Mouse (Mus musculus): ENCODE measurements at regions not wholly inside any gene's neighbourhood (a gene's known extent, or its start where the extent isn't known, plus 50 kb on each side); places are given as distances from the start of the nearest gene placed in this dataset.

DNA sequence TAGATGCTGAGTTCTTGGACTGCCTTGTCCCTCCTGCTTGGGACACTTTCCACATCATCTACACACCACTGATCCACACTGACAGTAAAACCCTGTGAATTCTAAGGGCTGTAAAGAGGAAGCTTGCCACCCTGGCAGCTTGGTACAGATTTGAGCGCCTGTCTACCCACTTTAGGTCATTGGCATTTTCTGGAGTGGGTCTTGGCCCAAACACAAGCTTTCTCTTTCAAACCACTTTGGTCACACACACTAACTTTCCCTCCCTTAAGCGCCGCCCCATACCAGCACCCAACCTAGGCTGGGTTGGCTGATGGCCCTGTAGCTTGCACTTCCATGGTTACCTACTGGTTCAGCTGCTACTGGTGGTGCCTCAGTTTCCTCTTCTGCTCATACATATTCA lies 55.6 kb upstream of the Fam180a start:
- DNase-seq (ENCODE audit: low spot score) (no peak), ATAC-seq (ENCODE audit: low read depth) (no peak)
- no peak overlapping the region for H3K9ac ChIP-seq (ENCODE audit: low read depth, low read length)
- no peaks in the 10 kb centered on the region; the same call in 1 of the 2 replicates for H3K4me1 ChIP-seq (ENCODE audit: control insufficient read depth, insufficient read depth, low read length)
- H3K27ac ChIP-seq (replicated peaks; ENCODE audit: low read depth, low read length) = no peak overlapping the region
- H3K4me2 ChIP-seq (ENCODE audit: low read depth, low read length) = no peak overlapping the region
- H3K27me3 ChIP-seq (replicated peaks; ENCODE audit: control insufficient read depth, insufficient read depth, low read length) = no peaks in the 10 kb centered on the region
- H3K36me3 ChIP-seq (ENCODE audit: control insufficient read depth, insufficient read depth, low read length) = no peaks in the 10 kb centered on the region
- 89% methylated on average over 3 of the region's 3 CpGs for WGBS
- no peaks in the 10 kb centered on the region for H3K9me3 ChIP-seq (ENCODE audit: control insufficient read depth, low read length)
- H3K4me3 ChIP-seq (ENCODE audit: low read depth, low read length) = no peak overlapping the region

DNA sequence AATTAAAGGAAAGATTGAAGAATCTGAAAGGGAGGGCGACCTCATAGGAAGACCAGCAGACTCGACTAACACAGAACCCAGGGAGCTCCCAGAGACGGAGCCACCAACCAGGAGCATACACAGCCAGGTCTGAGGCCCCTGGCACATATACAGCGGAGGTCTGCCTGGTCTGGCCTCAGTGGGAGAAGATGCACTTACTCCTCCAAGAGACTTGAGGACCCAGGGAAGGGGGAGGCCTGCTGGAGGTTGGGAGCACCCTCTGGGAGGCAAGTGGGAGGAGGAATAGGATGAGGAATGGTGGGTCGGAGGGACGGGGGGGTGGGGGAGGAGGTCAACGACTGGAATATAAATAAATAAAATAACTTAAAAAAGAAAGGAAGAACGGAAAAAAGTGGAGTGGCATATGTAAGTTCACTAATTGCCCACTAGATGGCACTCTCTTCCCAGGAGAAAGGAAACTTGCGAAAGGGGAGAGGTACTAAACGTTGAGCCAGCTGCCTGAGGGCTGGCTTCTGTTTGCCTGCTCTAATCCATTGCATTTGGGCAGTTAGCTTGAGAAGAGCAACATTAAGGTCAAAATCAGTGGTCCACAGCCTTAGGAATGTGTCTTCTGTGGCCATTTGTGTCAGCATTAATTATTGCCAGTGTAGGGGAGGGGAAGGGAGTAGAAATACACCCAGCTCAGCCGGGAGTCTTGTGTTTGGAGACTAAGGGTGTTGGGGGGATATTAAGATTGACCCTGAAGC lies 55.0 kb upstream of the Fam180a start:
- H3K9ac ChIP-seq (ENCODE audit: low read depth, low read length) = peak overlapping the region; percentile 51
- peak overlapping the region; percentile 17 for H3K4me3 ChIP-seq (ENCODE audit: low read depth, low read length)
- peak overlapping the region; percentile 49 for H3K4me2 ChIP-seq (ENCODE audit: low read depth, low read length)
- H3K9me3 ChIP-seq (ENCODE audit: control insufficient read depth, low read length) = no peaks in the 10 kb centered on the region
- 20% methylated on average over 11 of the region's 11 CpGs for WGBS
- H3K36me3 ChIP-seq (ENCODE audit: control insufficient read depth, insufficient read depth, low read length) = no peaks in the 10 kb centered on the region
- ATAC-seq (ENCODE audit: low read depth) (peak; percentile 61; the same call in 1 of the 2 replicates), DNase-seq (ENCODE audit: low spot score) (peak; percentile 88)
- no peaks in the 10 kb centered on the region; the same call in 1 of the 2 replicates for H3K4me1 ChIP-seq (ENCODE audit: control insufficient read depth, insufficient read depth, low read length)
- no peak overlapping the region for H3K27ac ChIP-seq (replicated peaks; ENCODE audit: low read depth, low read length)
- H3K27me3 ChIP-seq (replicated peaks; ENCODE audit: control insufficient read depth, insufficient read depth, low read length) = no peaks in the 10 kb centered on the region

DNA sequence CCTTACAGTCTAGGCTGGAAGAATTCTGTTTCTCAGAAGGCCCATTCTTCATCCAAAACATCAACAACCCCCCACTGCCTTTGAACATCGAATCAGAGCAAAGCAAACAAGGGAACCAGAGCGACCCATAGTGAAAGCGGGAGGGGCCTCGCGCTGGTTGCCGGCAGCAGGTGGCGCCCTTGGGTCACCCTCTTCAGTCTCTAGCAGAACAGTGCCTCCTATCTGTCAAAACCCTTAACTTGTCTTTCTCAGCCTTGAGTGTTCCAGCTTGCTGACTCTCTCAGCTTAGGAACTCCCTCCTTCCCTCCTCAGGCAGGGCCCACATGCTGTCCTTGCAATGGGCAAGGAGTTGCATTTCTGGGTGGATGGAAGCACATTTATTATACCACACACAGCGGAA lies 53.9 kb upstream of the Fam180a start:
- H3K27me3 ChIP-seq (replicated peaks; ENCODE audit: control insufficient read depth, insufficient read depth, low read length) = no peaks in the 10 kb centered on the region
- WGBS = 10% methylated on average over 8 of the region's 8 CpGs
- H3K4me1 ChIP-seq (ENCODE audit: control insufficient read depth, insufficient read depth, low read length) = no peaks in the 10 kb centered on the region; the same call in 1 of the 2 replicates
- H3K9ac ChIP-seq (ENCODE audit: low read depth, low read length) = no peak overlapping the region
- H3K4me2 ChIP-seq (ENCODE audit: low read depth, low read length) = peak overlapping the region; percentile 37
- DNase-seq (ENCODE audit: low spot score) (peak; percentile 75), ATAC-seq (ENCODE audit: low read depth) (peak; percentile 20; the same call in 1 of the 2 replicates)
- H3K4me3 ChIP-seq (ENCODE audit: low read depth, low read length) = no peak overlapping the region
- no peaks in the 10 kb centered on the region for H3K36me3 ChIP-seq (ENCODE audit: control insufficient read depth, insufficient read depth, low read length)
- no peaks in the 10 kb centered on the region for H3K9me3 ChIP-seq (ENCODE audit: control insufficient read depth, low read length)
- 0 out of 2 replicates have a peak overlapping the region, but pooled peaks have one; percentile 11 for H3K27ac ChIP-seq (replicated peaks; ENCODE audit: low read depth, low read length)

DNA sequence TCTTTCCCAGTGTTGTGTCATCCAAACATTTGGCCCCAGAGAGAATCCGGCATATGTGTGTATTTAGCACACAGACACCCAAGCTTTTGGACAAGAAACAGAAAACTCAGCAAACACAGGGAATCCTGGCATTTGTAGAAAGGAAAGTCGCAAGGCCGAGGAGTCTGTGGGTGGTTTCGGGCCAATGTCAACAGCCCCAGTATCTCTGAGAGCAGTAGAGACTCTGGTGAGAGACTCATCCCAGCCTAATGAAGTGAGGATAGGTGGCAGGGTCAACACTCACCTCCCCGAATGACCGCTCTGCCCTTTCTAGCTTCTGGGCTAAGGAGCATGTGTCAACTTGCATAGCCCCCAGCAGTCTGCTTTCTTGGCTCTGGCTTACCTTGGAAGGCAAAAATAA lies 52.9 kb upstream of the Fam180a start:
- Histone ChIP-seq H3K27me3 (replicated peaks; ENCODE audit: control insufficient read depth, insufficient read depth, low read length) (no peaks in the 10 kb centered on the region), H3K4me2 (ENCODE audit: low read depth, low read length) (no peak overlapping the region), H3K36me3 (ENCODE audit: control insufficient read depth, insufficient read depth, low read length) (no peaks in the 10 kb centered on the region), H3K27ac (replicated peaks; ENCODE audit: low read depth, low read length) (no peak overlapping the region), H3K4me3 (ENCODE audit: low read depth, low read length) (no peak overlapping the region), H3K9me3 (ENCODE audit: control insufficient read depth, low read length) (no peaks in the 10 kb centered on the region), H3K9ac (ENCODE audit: low read depth, low read length) (no peak overlapping the region), H3K4me1 (ENCODE audit: control insufficient read depth, insufficient read depth, low read length) (no peaks in the 10 kb centered on the region; the same call in 1 of the 2 replicates)
- ATAC-seq (ENCODE audit: low read depth) (no peak; the same call in 1 of the 2 replicates), DNase-seq (ENCODE audit: low spot score) (peak; percentile 11)
- WGBS = 77% methylated on average over 6 of the region's 6 CpGs

DNA sequence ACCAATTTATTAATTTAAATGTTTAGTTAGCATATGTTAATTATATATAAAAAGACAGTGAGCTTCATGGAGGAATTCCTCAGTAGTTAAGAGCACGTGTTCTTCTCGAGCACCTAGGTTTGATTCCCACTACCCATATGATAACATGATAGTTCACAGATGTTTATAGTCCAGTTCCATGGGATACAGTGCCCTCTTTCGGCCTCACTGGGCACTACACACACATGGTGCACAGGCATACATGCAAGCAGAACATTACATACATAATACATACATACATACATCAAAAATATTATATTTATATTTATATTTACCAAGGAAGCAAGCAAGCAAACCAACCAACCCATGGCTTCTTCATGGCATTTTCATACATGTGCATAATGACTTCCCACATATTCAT lies 51.6 kb upstream of the Fam180a start:
- no peaks in the 10 kb centered on the region for H3K36me3 ChIP-seq (ENCODE audit: control insufficient read depth, insufficient read depth, low read length)
- no peaks in the 10 kb centered on the region; the same call in 1 of the 2 replicates for H3K4me1 ChIP-seq (ENCODE audit: control insufficient read depth, insufficient read depth, low read length)
- ATAC-seq (ENCODE audit: low read depth) = no peak
- no peak overlapping the region for H3K4me2 ChIP-seq (ENCODE audit: low read depth, low read length)
- no peak overlapping the region for H3K9ac ChIP-seq (ENCODE audit: low read depth, low read length)
- no peak overlapping the region for H3K4me3 ChIP-seq (ENCODE audit: low read depth, low read length)
- H3K27ac ChIP-seq (replicated peaks; ENCODE audit: low read depth, low read length) = no peak overlapping the region
- H3K9me3 ChIP-seq (ENCODE audit: control insufficient read depth, low read length) = no peaks in the 10 kb centered on the region
- 76% methylated on average over 3 of the region's 3 CpGs for WGBS
- no peak for DNase-seq (ENCODE audit: low spot score)
- no peaks in the 10 kb centered on the region for H3K27me3 ChIP-seq (replicated peaks; ENCODE audit: control insufficient read depth, insufficient read depth, low read length)

DNA sequence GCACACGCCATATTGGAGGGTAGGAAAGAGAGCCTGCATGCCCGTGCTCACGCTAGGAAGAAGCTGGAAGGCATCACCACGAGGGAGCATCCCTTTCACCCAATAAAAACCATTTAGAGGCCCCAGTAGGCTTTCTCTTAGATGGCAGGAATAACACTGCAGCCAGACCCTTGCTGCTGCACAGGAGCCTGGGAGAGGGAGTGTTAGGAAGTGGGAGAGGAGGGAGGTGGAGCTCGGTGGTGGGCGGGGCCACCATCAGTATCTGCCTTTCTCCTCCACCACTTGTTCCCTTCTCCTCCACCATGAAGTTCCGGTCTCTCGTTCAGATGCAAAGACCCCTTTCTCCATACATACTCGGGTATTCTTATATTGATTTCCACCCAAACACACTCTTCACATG lies 50.6 kb upstream of the Fam180a start:
- 79% methylated on average over 9 of the region's 9 CpGs for WGBS
- Histone ChIP-seq H3K4me1 (ENCODE audit: control insufficient read depth, insufficient read depth, low read length) (no peaks in the 10 kb centered on the region; the same call in 1 of the 2 replicates), H3K27ac (replicated peaks; ENCODE audit: low read depth, low read length) (no peak overlapping the region), H3K27me3 (replicated peaks; ENCODE audit: control insufficient read depth, insufficient read depth, low read length) (no peaks in the 10 kb centered on the region), H3K36me3 (ENCODE audit: control insufficient read depth, insufficient read depth, low read length) (no peaks in the 10 kb centered on the region), H3K9ac (ENCODE audit: low read depth, low read length) (no peak overlapping the region), H3K9me3 (ENCODE audit: control insufficient read depth, low read length) (no peaks in the 10 kb centered on the region), H3K4me3 (ENCODE audit: low read depth, low read length) (no peak overlapping the region), H3K4me2 (ENCODE audit: low read depth, low read length) (no peak overlapping the region)
- DNase-seq (ENCODE audit: low spot score) = no peak
- no peak for ATAC-seq (ENCODE audit: low read depth)
